Mouse (Mus musculus): ENCODE measurements around the gene Atp5mpl. TPM values are rescaled to one million over a fixed set of nuclear protein-coding genes. Genes with fewer than 3 reads are reported as not detected.

Atp5mpl gene
- 712 TPM for polyA plus RNA-seq (2014; fragmentation: Illumina TruSeq; extraction: RNeasy Lipid Tissue Mini Kit (QIAGEN cat#74804); ENCODE audit: low read depth, low replicate concordance)

GRCm38 (mm10) chr12:111966683-111967173 lies at the start of gene Atp5mpl:
Atp5mpl (minus strand) TSS chr12:111966977.

GRCm38 (mm10) chr12:111980887-111981367 lies 14.2 kb upstream of the Atp5mpl start, which contains the start of gene Rd3l:
Rd3l (minus strand) TSS chr12:111981317.

GRCm38 (mm10) chr12:111971231-111971686 lies 4.5 kb upstream of the Atp5mpl start, which contains the start of gene Tdrd9:
Tdrd9 (plus strand) TSS chr12:111971559.

Other genes starting within 250 kb of the Atp5mpl start
- gene Klc1, start 208.1 kb downstream of the Atp5mpl start, polyA plus RNA-seq (2014; fragmentation: Illumina TruSeq; extraction: RNeasy Lipid Tissue Mini Kit (QIAGEN cat#74804); ENCODE audit: low read depth, low replicate concordance), result 1.4 TPM
- 0.32 TPM for gene Xrcc3, start 153.1 kb downstream of the Atp5mpl start, polyA plus RNA-seq (2014; fragmentation: Illumina TruSeq; extraction: RNeasy Lipid Tissue Mini Kit (QIAGEN cat#74804); ENCODE audit: low read depth, low replicate concordance)
- 17.2 TPM for gene Zfyve21, start 152.8 kb downstream of the Atp5mpl start, polyA plus RNA-seq (2014; fragmentation: Illumina TruSeq; extraction: RNeasy Lipid Tissue Mini Kit (QIAGEN cat#74804); ENCODE audit: low read depth, low replicate concordance)
- gene Ppp1r13b, start 58.9 kb downstream of the Atp5mpl start, polyA plus RNA-seq (2014; fragmentation: Illumina TruSeq; extraction: RNeasy Lipid Tissue Mini Kit (QIAGEN cat#74804); ENCODE audit: low read depth, low replicate concordance), result 2.1 TPM
- gene Tdrd9, start 4.6 kb upstream of the Atp5mpl start, polyA plus RNA-seq (2014; fragmentation: Illumina TruSeq; extraction: RNeasy Lipid Tissue Mini Kit (QIAGEN cat#74804); ENCODE audit: low read depth, low replicate concordance), result not detected
- gene Rd3l, start 14.3 kb upstream of the Atp5mpl start, polyA plus RNA-seq (2014; fragmentation: Illumina TruSeq; extraction: RNeasy Lipid Tissue Mini Kit (QIAGEN cat#74804); ENCODE audit: low read depth, low replicate concordance), result not detected
- 12.8 TPM for gene Aspg, start 139.7 kb upstream of the Atp5mpl start, polyA plus RNA-seq (2014; fragmentation: Illumina TruSeq; extraction: RNeasy Lipid Tissue Mini Kit (QIAGEN cat#74804); ENCODE audit: low read depth, low replicate concordance)
- gene Kif26a, start 179.2 kb upstream of the Atp5mpl start, polyA plus RNA-seq (2014; fragmentation: Illumina TruSeq; extraction: RNeasy Lipid Tissue Mini Kit (QIAGEN cat#74804); ENCODE audit: low read depth, low replicate concordance), result 0.05 TPM